Mouse (Mus musculus): Measurements from ENCODE around the gene Mlf2. TPM values are rescaled to one million over a fixed set of nuclear protein-coding genes. Genes with fewer than 3 reads are reported as not detected.
A peak's percentile ranks its signal among the peaks of the same experiment; 100 is the strongest.

Mlf2 gene
- polyA plus RNA-seq, 1 experiment from 2014 or later: 358 TPM

- Histone ChIP-seq H3K36me3 (peaks cover 21% of the 10 kb centered on the region), H3K27me3 (peaks cover 11% of the 10 kb centered on the region), H3K4me3 (0 out of 2 replicates have a peak overlapping the region, but pooled peaks have one; percentile 96), H3K9ac (0 out of 2 replicates have a peak overlapping the region, but pooled peaks have one; percentile 100), H3K27ac (0 out of 2 replicates have a peak overlapping the region, but pooled peaks have one; percentile 100), H3K9me3 (replicated peaks) (no peaks in the 10 kb centered on the region), H3K4me2 (peak overlapping the region; percentile 86; the same call in 1 of the 2 replicates), H3K4me1 (replicated peaks) (peaks cover 66% of the 10 kb centered on the region)
- no peak for ATAC-seq (replicated peaks; ENCODE audit: insufficient number of reproducible peaks, insufficient read depth, low FRiP score, low read depth)
- WGBS: 89% methylated on average over 7 of the region's 7 CpGs
Observed at GRCm38 (mm10) chr6:124914511-124914910, 16.7 kb upstream of the Mlf2 start.

DNA sequence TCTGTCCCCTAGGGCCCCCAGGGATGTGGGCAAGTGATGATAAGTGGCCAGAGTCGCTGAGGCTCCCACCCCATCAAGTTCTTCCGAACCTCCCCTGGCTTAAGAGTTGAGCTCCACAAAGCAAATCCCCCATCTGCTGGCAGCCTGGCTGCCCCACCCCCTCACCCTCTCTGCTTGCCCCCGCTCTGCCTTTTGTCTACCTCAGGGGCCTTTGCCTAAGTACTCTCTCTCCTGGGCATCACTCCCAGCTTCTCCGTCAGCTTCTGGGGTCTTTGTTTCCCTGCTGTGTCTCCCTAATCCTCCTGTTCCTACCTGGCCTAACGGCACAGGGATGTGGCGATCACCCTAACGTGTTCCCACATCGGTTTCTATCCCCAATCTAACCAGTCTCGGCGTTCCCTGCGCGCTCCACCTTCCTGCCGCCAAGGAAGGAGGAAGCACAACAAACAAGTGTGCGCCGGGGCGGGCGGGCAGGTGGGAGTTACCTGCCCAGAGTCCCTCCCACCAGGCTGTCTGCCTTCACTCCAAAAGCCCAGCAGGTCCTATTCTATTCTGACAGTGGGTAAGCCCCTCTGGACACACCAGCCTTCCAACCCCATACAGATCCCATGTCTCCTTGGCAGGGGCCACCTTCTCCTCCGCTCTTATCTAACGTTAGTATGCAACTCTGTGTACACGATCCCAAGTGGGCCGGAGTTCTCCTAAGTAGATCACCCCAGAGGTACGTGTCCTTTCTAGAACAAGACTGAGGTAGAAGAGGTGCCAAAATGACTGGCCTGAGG is 15.8 kb upstream of the Mlf2 start:
- H3K27me3 ChIP-seq: peaks cover 3% of the 10 kb centered on the region; the same call in 1 of the 2 replicates
- H3K36me3 ChIP-seq: peaks cover 21% of the 10 kb centered on the region
- H3K9me3 ChIP-seq (replicated peaks): no peaks in the 10 kb centered on the region
- peaks cover 63% of the 10 kb centered on the region for H3K4me1 ChIP-seq (replicated peaks)
- peak overlapping the region; percentile 86 for H3K4me2 ChIP-seq
- 22% methylated on average over 22 of the region's 22 CpGs for WGBS
- peak overlapping the region; percentile 100 for H3K9ac ChIP-seq
- no peak for ATAC-seq (replicated peaks; ENCODE audit: insufficient number of reproducible peaks, insufficient read depth, low FRiP score, low read depth)
- H3K27ac ChIP-seq: peak overlapping the region; percentile 100
- peak overlapping the region; percentile 96 for H3K4me3 ChIP-seq

GRCm38 (mm10) chr6:124915942-124916694 is 15.1 kb upstream of the Mlf2 start:
- Histone ChIP-seq H3K27me3 (no peaks in the 10 kb centered on the region), H3K27ac (peak overlapping the region; percentile 100), H3K9me3 (replicated peaks) (no peaks in the 10 kb centered on the region), H3K9ac (peak overlapping the region; percentile 100), H3K4me3 (peak overlapping the region; percentile 96), H3K4me1 (replicated peaks) (peaks cover 63% of the 10 kb centered on the region), H3K36me3 (peaks cover 21% of the 10 kb centered on the region), H3K4me2 (peak overlapping the region; percentile 86)
- no peak for ATAC-seq (replicated peaks; ENCODE audit: insufficient number of reproducible peaks, insufficient read depth, low FRiP score, low read depth)
- WGBS: 5% methylated on average over 12 of the region's 12 CpGs

GRCm38 (mm10) chr6:124916695-124917517 is 14.3 kb upstream of the Mlf2 start:
- peaks cover 60% of the 10 kb centered on the region for H3K4me1 ChIP-seq (replicated peaks)
- no peaks in the 10 kb centered on the region for H3K9me3 ChIP-seq (replicated peaks)
- peaks cover 21% of the 10 kb centered on the region for H3K36me3 ChIP-seq
- no peaks in the 10 kb centered on the region for H3K27me3 ChIP-seq
- H3K27ac ChIP-seq: peak overlapping the region; percentile 100
- H3K4me3 ChIP-seq: peak overlapping the region; percentile 96
- ATAC-seq (replicated peaks; ENCODE audit: insufficient number of reproducible peaks, insufficient read depth, low FRiP score, low read depth): peak; percentile 62
- under 1% methylated on average over 60 of the region's 67 CpGs for WGBS
- peak overlapping the region; percentile 86 for H3K4me2 ChIP-seq
- H3K9ac ChIP-seq: peak overlapping the region; percentile 100

DNA sequence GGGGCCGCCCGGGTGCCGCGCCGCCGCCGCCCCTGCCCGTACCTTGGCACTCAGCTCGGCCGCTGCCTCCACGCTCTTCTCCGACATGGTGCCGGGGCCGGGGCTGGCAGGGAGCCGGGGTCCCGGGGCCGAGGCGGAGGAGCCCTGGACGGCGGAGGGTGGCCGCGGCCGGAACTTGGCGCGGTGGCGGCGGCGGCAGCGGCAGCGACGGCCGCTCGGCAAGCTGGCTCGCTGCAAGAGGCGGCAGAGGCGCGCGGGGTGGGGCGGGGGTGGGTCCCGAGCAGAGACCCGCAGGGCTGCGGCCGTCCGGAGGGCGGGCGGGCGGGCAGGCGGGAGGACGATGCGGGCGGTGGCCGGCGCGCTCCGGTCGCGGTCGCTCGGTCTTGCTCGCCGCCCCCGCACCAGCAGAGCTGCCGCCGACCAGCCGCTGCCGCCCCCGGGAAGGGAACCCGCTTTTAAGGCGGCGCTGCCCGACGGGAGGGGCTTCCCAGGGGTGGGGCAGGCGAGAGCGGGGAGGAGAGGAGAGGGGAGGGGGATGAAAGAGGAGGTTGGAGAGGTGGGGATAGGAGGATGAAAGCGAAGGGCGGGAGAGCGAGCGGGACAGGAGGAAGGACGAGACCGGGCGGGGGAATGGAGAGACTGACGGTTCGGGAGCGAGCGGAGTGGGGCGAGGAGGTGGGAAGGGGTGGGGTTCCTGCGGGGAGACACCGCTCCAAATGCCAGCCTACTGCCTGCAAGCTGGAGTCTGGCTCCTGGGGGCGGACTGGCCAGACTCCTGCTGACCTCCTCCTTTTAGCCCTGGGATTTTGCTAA is 13.5 kb upstream of the Mlf2 start:
- Histone ChIP-seq H3K27ac (peak overlapping the region; percentile 100), H3K9me3 (replicated peaks) (no peaks in the 10 kb centered on the region), H3K4me2 (peak overlapping the region; percentile 86), H3K27me3 (no peaks in the 10 kb centered on the region), H3K4me1 (replicated peaks) (peaks cover 59% of the 10 kb centered on the region), H3K9ac (peak overlapping the region; percentile 100), H3K36me3 (peaks cover 21% of the 10 kb centered on the region), H3K4me3 (peak overlapping the region; percentile 96)
- WGBS: under 1% methylated on average over 65 of the region's 89 CpGs
- peak; percentile 77 for ATAC-seq (replicated peaks; ENCODE audit: insufficient number of reproducible peaks, insufficient read depth, low FRiP score, low read depth)

DNA sequence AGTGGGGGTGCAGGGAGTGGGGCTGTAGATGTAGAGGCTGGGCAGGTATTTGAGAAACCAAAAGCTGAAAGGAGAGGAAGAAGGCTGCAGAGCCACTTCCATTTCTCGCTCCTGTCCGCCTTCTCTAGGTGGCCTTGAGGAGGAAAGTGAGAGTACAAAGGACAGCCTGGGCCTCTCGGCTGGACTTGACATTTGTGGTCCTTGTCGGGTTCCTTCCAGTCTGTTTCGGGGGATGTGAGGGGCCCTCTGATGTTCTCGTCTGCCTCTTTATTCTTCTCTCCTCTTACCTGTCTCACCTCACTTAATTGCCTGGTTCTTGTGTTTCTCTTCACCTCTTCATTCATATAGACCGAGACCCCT is 12.9 kb upstream of the Mlf2 start:
- Histone ChIP-seq H3K27me3 (no peaks in the 10 kb centered on the region), H3K27ac (peak overlapping the region; percentile 100), H3K4me1 (replicated peaks) (peaks cover 59% of the 10 kb centered on the region), H3K4me2 (peak overlapping the region; percentile 86), H3K9me3 (replicated peaks) (no peaks in the 10 kb centered on the region), H3K4me3 (peak overlapping the region; percentile 96), H3K9ac (peak overlapping the region; percentile 42), H3K36me3 (peaks cover 18% of the 10 kb centered on the region)
- 15% methylated on average over 7 of the region's 7 CpGs for WGBS
- no peak for ATAC-seq (replicated peaks; ENCODE audit: insufficient number of reproducible peaks, insufficient read depth, low FRiP score, low read depth)

- Histone ChIP-seq H3K27ac (peak overlapping the region; percentile 100), H3K4me2 (peak overlapping the region; percentile 86), H3K4me1 (replicated peaks) (peaks cover 53% of the 10 kb centered on the region), H3K27me3 (no peaks in the 10 kb centered on the region), H3K4me3 (peak overlapping the region; percentile 96), H3K9ac (no peak overlapping the region), H3K36me3 (peaks cover 13% of the 10 kb centered on the region), H3K9me3 (replicated peaks) (no peaks in the 10 kb centered on the region)
- ATAC-seq (replicated peaks; ENCODE audit: insufficient number of reproducible peaks, insufficient read depth, low FRiP score, low read depth): no peak
- 28% methylated on average over 13 of the region's 14 CpGs for WGBS
Observed at GRCm38 (mm10) chr6:124918890-124919627, 12.1 kb upstream of the Mlf2 start.

DNA sequence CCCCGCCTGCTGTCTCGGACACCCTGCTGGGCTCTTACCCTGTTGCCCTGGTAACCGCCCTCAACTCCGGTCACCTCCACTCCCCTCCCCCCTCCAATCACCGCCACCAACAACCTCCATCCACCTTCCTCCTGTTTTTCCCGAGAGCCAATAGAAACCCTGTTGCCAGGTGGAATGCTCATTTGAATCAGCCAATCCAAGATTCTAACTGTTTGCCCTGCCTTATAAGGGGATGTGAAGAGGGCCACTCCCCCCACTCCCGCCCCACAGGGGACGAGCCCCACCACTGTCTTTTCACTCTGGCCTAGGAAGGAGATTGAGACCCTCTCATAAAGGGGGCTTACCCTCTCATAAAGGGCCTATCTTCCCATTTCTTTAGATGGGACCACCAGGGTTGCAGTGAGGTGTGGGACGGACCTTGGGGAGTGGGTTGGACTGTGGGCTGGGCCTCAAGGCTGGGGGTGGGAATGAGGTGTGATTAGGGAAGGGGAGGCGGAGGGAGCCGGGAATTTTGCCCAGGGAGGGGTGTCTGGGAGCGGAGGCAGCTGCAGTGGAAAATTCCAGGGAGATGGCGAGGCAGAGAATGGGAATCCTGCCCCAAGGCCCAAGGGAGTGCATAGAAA is 11.4 kb upstream of the Mlf2 start, which contains the start of gene Ptms:
Gene Ptms, minus strand, starts transcription at position 409 of the 623 bp plus-strand sequence.
- Histone ChIP-seq H3K27me3 (no peaks in the 10 kb centered on the region), H3K9ac (peak within 1 kb of the TSS; percentile 47), H3K4me1 (replicated peaks) (peaks cover 46% of the 10 kb centered on the region), H3K27ac (peak within 1 kb of the TSS; percentile 100), H3K4me2 (peak within 1 kb of the TSS; percentile 86), H3K36me3 (peaks cover 5% of the 10 kb centered on the region), H3K4me3 (peak within 1 kb of the TSS; percentile 47), H3K9me3 (replicated peaks) (no peaks in the 10 kb centered on the region)
- ATAC-seq (replicated peaks; ENCODE audit: insufficient number of reproducible peaks, insufficient read depth, low FRiP score, low read depth): peak; percentile 81
- 3% methylated on average over 13 of the region's 13 CpGs for WGBS

GRCm38 (mm10) chr6:124920318-124921085 is 10.7 kb upstream of the Mlf2 start:
- Histone ChIP-seq H3K9ac (peak overlapping the region; percentile 47), H3K36me3 (no peaks in the 10 kb centered on the region), H3K4me2 (peak overlapping the region; percentile 86), H3K27me3 (no peaks in the 10 kb centered on the region), H3K27ac (peak overlapping the region; percentile 100), H3K4me1 (replicated peaks) (peaks cover 45% of the 10 kb centered on the region), H3K4me3 (peak overlapping the region; percentile 47), H3K9me3 (replicated peaks) (no peaks in the 10 kb centered on the region)
- WGBS: 27% methylated on average over 9 of the region's 9 CpGs
- no peak for ATAC-seq (replicated peaks; ENCODE audit: insufficient number of reproducible peaks, insufficient read depth, low FRiP score, low read depth)
